Mouse (Mus musculus) spleen, adult 2 months (tissue): ENCODE measurements at regions not wholly inside any gene's neighbourhood (a gene's known extent, or its start where the extent isn't known, plus 50 kb on each side); places are given as distances from the start of the nearest gene placed in this dataset.
"Not testable (repeated sequence)": the region's sequence is repeated elsewhere in the genome, so short reads cannot be mapped to it uniquely, and the experiment has no call there.

Experiments used
- DNase-seq, 2 experiments: peaks; one replicate each; pipeline versions ENCODE4 v3.0.0 to v3.0.0-alpha.2; 2012 to 2021; ENCODE audit warnings: low spot score in 2 of 2, low read depth in 1 of 2
- H3K27ac ChIP-seq: fragments of 200-500 bp; 2 replicates; pipeline ENCODE4 v1.5.1; 2012; ENCODE audit warnings: low read length, inconsistent platforms; ENCODE audit not compliant: insufficient read depth
- H3K27me3 ChIP-seq: fragments of 200-500 bp; 2 replicates; pipeline ENCODE4 v1.6.1; 2012; ENCODE audit warnings: mild to moderate bottlenecking, moderate library complexity, low read length, inconsistent platforms; ENCODE audit not compliant: control insufficient read depth, insufficient read depth
- H3K36me3 ChIP-seq: fragments of 200-500 bp; 2 replicates; pipeline ENCODE4 v1.6.1; 2012; ENCODE audit warnings: mild to moderate bottlenecking, low read length, inconsistent platforms; ENCODE audit not compliant: control insufficient read depth, insufficient read depth
- H3K4me1 ChIP-seq: fragments of 200-500 bp; 2 replicates; pipeline ENCODE4 v1.6.1; 2011; ENCODE audit warnings: inconsistent platforms; ENCODE audit not compliant: control insufficient read depth, insufficient read depth, insufficient read length
- H3K4me3 ChIP-seq: fragments of 200-500 bp; 2 replicates; pipeline ENCODE4 v1.5.1; 2011; ENCODE audit warnings: mild to moderate bottlenecking, inconsistent platforms; ENCODE audit not compliant: insufficient read depth, insufficient read length; ENCODE audit errors: extremely low read depth
- CTCF ChIP-seq: fragments of 200-500 bp; IDR thresholded peaks from 2 replicates; pipeline ENCODE4 v1.5.1; 2011; ENCODE audit warnings: mild to moderate bottlenecking, inconsistent platforms; ENCODE audit not compliant: insufficient read depth, insufficient read length, insufficient replicate concordance; ENCODE audit errors: extremely low read depth
- POLR2A ChIP-seq: fragments of 200-500 bp; IDR thresholded peaks from 2 replicates; pipeline ENCODE4 v1.6.1; 2011; ENCODE audit warnings: low read depth, low read length, inconsistent platforms
- WGBS: fragments of 180-500 bp; shearing (Covaris S2); methylation state at CpG from one replicate; pipeline ENCODE4 v1.1.7; 2018; 5-methylcytosine and 5-hydroxymethylcytosine counted together

DNA sequence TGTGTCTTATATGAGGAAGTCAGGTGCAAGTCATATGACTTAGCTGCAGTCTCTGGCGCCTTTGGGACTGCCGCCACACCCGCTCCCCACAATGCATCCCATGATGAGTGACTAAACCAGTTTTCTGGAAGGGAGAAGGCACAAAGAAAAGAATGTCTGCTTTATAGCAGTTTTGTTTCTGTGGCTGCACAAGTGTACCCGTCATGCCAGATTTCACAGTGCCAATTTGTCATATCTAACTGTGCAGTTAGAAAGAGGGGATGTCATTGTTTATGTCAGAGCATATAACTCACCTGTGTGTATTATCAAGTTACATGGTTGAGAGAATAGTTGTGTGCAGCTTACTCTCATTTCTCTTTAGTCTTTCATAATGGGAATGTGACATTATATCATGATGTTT lies 586.9 kb upstream of the Marcks start:
- Histone ChIP-seq H3K27ac (no peak overlapping the region), H3K27me3 (no peaks in the 10 kb centered on the region), H3K36me3 (no peaks in the 10 kb centered on the region), H3K4me1 (no peaks in the 10 kb centered on the region), H3K4me3 (no peak overlapping the region)
- WGBS: 94% methylated on average over 4 of the region's 4 CpGs
- no peak for DNase-seq
- TF ChIP-seq POLR2A: no peak
- TF ChIP-seq CTCF: no peak

DNA sequence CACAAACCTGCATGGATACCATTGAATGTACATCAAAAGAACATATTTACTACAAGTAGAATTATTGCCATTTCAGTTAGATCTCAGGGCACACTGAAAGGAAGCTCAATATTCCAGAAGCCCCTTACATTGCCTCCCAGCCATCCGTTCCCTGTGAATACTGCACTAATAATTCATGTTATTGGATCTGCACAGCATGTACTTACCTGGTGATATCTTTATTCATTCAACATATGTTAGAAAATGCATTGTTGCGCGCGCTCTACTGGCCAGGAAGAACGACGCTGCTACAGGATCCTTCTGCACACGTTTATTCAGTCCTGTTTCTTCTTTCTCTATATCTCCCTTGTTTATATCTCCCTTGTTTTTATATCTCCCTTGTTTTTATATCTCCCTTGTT lies 586.3 kb upstream of the Marcks start:
- not testable (repeated sequence) for H3K36me3 ChIP-seq, H3K4me1 ChIP-seq, H3K4me3 ChIP-seq, DNase-seq, H3K27me3 ChIP-seq, H3K27ac ChIP-seq
- WGBS: 95% methylated on average over 7 of the region's 7 CpGs

DNA sequence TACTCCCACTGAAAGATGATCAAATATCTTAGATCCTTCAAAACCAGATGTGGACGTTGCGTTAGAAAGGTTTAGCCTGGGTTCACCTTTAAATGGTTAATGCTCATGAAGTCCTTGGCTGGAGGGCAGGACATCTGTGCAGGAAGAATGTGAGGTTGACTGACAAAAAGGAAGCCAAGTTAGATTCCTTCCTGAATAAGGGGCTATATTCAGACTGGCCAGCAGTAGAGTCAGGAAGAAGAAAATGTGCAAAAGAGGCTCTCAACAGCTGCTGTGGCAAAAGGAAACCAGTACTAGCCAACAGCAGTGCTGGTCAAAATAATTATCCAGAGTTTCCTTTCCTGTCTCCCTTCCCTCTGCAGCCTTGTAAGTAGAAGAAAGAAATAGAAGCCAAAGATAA lies 582.0 kb upstream of the Marcks start:
- no peaks in the 10 kb centered on the region for H3K36me3 ChIP-seq
- H3K27me3 ChIP-seq: no peaks in the 10 kb centered on the region
- H3K27ac ChIP-seq: no peak overlapping the region
- TF ChIP-seq POLR2A (no peak), CTCF (no peak)
- H3K4me3 ChIP-seq: no peak overlapping the region
- DNase-seq: no peak
- 52% methylated on average over 2 of the region's 2 CpGs for WGBS
- no peaks in the 10 kb centered on the region for H3K4me1 ChIP-seq

DNA sequence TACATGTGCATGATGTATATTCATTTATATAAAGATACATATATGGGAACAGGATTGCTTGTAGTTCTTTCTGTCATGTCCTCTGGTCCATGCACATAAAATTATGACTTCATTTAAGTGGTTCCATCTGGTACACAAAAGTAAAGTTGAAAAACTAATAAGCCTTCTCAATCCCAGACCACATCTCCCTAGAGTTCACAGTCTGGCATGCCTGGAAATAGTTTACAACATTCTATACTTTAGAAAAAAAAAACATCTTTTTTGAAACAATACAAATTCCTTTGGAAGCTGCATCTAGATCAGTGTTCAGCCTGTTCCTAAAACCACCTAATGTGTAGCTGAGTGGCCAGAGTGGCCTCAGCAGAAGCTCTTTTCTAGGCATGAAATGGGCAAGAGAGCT lies 578.2 kb upstream of the Marcks start:
- Histone ChIP-seq H3K4me1 (no peaks in the 10 kb centered on the region), H3K36me3 (no peaks in the 10 kb centered on the region), H3K27me3 (no peaks in the 10 kb centered on the region), H3K4me3 (no peak overlapping the region), H3K27ac (no peak overlapping the region)
- no peak for DNase-seq
- TF ChIP-seq CTCF (no peak), POLR2A (no peak)

DNA sequence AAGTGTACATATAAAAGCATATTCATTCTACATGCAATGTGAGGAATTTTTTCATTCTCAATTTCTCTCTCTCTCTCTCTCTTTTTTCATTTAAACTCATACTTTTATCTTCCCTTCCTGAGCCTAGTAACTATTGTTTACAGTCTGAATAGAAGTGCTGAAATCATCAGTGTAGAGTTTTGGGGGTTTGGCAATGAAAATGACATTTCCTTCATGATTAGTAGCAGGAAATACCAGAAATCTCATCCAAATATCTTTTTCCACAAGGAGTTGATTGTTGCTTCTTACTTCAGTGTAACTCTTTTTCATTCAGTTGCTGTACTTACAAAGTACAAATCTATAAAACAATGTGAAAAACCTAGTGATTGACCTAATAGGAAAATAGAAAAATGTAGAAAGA lies 572.7 kb upstream of the Marcks start:
- Histone ChIP-seq H3K27me3 (no peaks in the 10 kb centered on the region), H3K27ac (no peak overlapping the region), H3K4me3 (no peak overlapping the region), H3K36me3 (no peaks in the 10 kb centered on the region), H3K4me1 (no peaks in the 10 kb centered on the region)
- TF ChIP-seq POLR2A (no peak), CTCF (no peak)
- no peak for DNase-seq

DNA sequence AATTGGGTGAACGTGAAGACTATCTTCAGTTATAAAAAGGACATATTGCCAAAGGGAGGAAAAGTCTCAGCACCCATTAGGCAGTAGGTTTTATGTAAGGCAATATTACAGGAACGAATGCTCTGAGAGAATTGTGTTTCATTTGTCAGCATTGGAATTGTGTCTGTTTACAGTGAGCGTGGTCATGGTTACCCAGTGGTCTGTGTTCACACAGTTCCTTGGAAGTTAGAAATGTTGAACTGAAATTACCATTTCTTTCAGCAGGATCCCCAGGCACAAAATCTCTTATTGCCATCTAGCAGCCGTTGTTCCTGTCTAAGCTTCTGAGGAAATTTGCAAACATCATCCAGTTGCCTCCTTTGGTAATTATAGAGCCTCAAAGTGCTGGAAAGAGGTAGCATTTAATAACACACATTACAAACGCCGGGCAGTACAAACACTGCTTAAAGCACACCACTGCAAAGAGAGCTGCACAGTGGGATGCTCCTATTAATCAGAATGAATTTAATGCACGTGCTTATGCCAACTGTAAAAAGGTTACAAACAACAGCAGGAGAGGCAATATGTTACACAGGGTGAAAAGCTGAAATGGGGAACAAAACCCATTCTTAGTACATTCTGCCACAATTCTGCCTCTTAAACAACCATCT lies 555.4 kb upstream of the Marcks start:
- Histone ChIP-seq H3K27me3 (no peaks in the 10 kb centered on the region), H3K27ac (no peak overlapping the region), H3K4me3 (no peak overlapping the region), H3K36me3 (no peaks in the 10 kb centered on the region), H3K4me1 (no peaks in the 10 kb centered on the region)
- no peak for DNase-seq
- no peak for TF ChIP-seq POLR2A
- no peak for TF ChIP-seq CTCF
- 82% methylated on average over 7 of the region's 7 CpGs for WGBS

DNA sequence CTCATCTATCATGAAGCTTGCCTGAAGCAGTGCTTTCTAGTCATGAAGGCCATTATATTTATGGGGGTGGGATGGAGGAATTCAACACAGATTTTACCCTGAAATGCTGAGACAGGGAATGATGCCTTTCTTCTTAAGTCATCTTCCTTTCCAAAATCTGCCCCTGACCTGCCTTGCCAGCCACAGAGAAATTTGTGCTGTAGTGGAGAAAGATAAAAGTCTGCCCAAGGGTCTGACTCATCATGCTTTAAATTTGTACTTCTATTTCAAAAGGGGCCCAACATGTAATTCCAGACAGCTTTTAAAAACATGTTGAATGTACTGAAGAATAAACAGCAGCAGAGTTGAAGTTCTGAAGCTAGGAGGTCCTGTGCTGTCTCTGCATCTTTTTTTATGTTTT lies 554.1 kb upstream of the Marcks start:
- no peak overlapping the region for H3K4me3 ChIP-seq
- DNase-seq: no peak
- H3K27me3 ChIP-seq: no peaks in the 10 kb centered on the region
- no peaks in the 10 kb centered on the region for H3K36me3 ChIP-seq
- H3K27ac ChIP-seq: no peak overlapping the region
- TF ChIP-seq POLR2A (no peak), CTCF (no peak)
- H3K4me1 ChIP-seq: no peaks in the 10 kb centered on the region

DNA sequence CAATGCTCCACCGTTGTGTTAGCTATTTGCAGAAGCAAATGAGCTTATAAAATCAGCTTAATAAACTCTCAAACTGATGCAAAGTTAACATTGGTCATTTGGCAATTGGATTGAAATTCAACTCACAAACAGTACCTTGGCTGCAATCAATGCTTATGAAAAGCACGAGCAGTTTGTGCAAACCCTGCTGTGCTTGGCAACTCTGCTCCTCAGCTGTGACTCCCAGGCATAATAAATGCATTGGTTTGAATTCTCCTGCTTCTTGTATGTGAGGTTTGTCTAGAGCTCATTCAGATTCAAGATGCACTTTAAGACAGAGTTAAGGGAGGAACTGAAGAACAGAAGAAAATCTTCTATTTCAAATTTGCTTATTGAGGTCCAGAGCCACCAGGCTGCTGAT lies 553.2 kb upstream of the Marcks start:
- Histone ChIP-seq H3K36me3 (no peaks in the 10 kb centered on the region), H3K27ac (no peak overlapping the region), H3K4me3 (no peak overlapping the region), H3K4me1 (no peaks in the 10 kb centered on the region), H3K27me3 (no peaks in the 10 kb centered on the region)
- no peak for DNase-seq
- TF ChIP-seq CTCF (no peak), POLR2A (no peak)
- WGBS: 83% methylated on average over 2 of the region's 2 CpGs
